Mouse (Mus musculus) liver, embryonic 13.5 days (tissue): ENCODE results near the gene Smarca2. TPM values are rescaled to one million over a fixed set of nuclear protein-coding genes. Genes with fewer than 3 reads are reported as not detected.

Experiments
- ATAC-seq: fragments of 200-750 bp; cut with Nextera tagmentation; 2 replicates; pipeline ENCODE4 v1.8.0; 2017; ENCODE audit warnings: low read depth, mild to moderate bottlenecking, moderate number of reproducible peaks, moderate library complexity
- DNase-seq: peaks from one replicate; pipeline ENCODE4 v3.0.0; 2022
- H3K27ac ChIP-seq: fragments of 300-500 bp; sonication (generic); 2 replicates; pipeline ENCODE4 v1.5.1; 2015; ENCODE audit warnings: moderate library complexity, mild to moderate bottlenecking, inconsistent platforms
- H3K27me3 ChIP-seq: fragments of 300-500 bp; sonication (generic); 2 replicates; pipeline ENCODE4 v1.6.1; 2015; ENCODE audit warnings: mild to moderate bottlenecking, inconsistent platforms
- H3K36me3 ChIP-seq: fragments of 300-500 bp; sonication (generic); 2 replicates; pipeline ENCODE4 v1.6.1; 2015; ENCODE audit warnings: mild to moderate bottlenecking, inconsistent platforms
- H3K4me1 ChIP-seq: fragments of 300-500 bp; sonication (generic); replicated peaks from 2 replicates; pipeline ENCODE4 v1.6.1; 2015; ENCODE audit warnings: inconsistent platforms
- H3K4me2 ChIP-seq: fragments of 300-500 bp; sonication (generic); 2 replicates; pipeline ENCODE4 v1.6.1; 2015; ENCODE audit warnings: inconsistent platforms, mild to moderate bottlenecking, moderate library complexity
- H3K4me3 ChIP-seq: fragments of 300-500 bp; sonication (generic); replicated peaks from 2 replicates; pipeline ENCODE4 v1.5.1; 2015; ENCODE audit warnings: mild to moderate bottlenecking, inconsistent platforms
- H3K9ac ChIP-seq: fragments of 300-500 bp; sonication (generic); 2 replicates; pipeline ENCODE4 v1.6.1; 2015; ENCODE audit warnings: mild to moderate bottlenecking, inconsistent platforms
- H3K9me3 ChIP-seq: fragments of 300-500 bp; sonication (generic); replicated peaks from 2 replicates; pipeline ENCODE4 v1.6.1; 2016; ENCODE audit warnings: inconsistent platforms
- WGBS: fragments of 180-500 bp; shearing (Covaris S2); methylation state at CpG from one replicate; pipeline ENCODE4 v1.1.7; 2015; ENCODE audit not compliant: insufficient replicate concordance; 5-methylcytosine and 5-hydroxymethylcytosine counted together
- polyA plus RNA-seq: library from polyadenylated mRNA; unstranded; fragments of >200 nt; fragmentation: Nextera tagmentation; extraction: Ambion mirVana; gene quantifications from 2 replicates; pipeline ENCODE4 v1.2.1, GENCODE M21; 2015

The Smarca2 gene
- polyA plus RNA-seq, 1 experiment from 2014 or later = 4.8 TPM

GRCm38 (mm10) chr19:26617287-26617686 lies 12.4 kb downstream of the Smarca2 start:
- WGBS = 71% methylated on average over 5 of the region's 5 CpGs
- no peak overlapping the region for H3K4me3 ChIP-seq
- DNase-seq (no peak), ATAC-seq (no peak)
- no peaks in the 10 kb centered on the region for H3K36me3 ChIP-seq
- H3K27ac ChIP-seq = no peak overlapping the region
- no peak overlapping the region for H3K9ac ChIP-seq
- H3K27me3 ChIP-seq = no peaks in the 10 kb centered on the region
- H3K4me2 ChIP-seq = no peak overlapping the region
- H3K4me1 ChIP-seq = peaks cover 26% of the 10 kb centered on the region
- H3K9me3 ChIP-seq = no peaks in the 10 kb centered on the region

GRCm38 (mm10) chr19:26630712-26631235 lies 25.9 kb downstream of the Smarca2 start:
- no peak overlapping the region for H3K4me2 ChIP-seq
- 74% methylated on average over 8 of the region's 8 CpGs for WGBS
- H3K27me3 ChIP-seq = no peaks in the 10 kb centered on the region
- H3K9me3 ChIP-seq = no peaks in the 10 kb centered on the region
- H3K4me1 ChIP-seq = no peaks in the 10 kb centered on the region
- no peak overlapping the region for H3K9ac ChIP-seq
- no peak overlapping the region for H3K27ac ChIP-seq
- H3K36me3 ChIP-seq = no peaks in the 10 kb centered on the region
- ATAC-seq (no peak), DNase-seq (no peak)
- no peak overlapping the region for H3K4me3 ChIP-seq

GRCm38 (mm10) chr19:26632228-26632627 lies 27.4 kb downstream of the Smarca2 start:
- no peaks in the 10 kb centered on the region for H3K36me3 ChIP-seq
- 60% methylated on average over 5 of the region's 5 CpGs for WGBS
- H3K27ac ChIP-seq = no peak overlapping the region
- no peaks in the 10 kb centered on the region for H3K4me1 ChIP-seq
- H3K9me3 ChIP-seq = no peaks in the 10 kb centered on the region
- H3K4me2 ChIP-seq = no peak overlapping the region
- no peaks in the 10 kb centered on the region for H3K27me3 ChIP-seq
- no peak overlapping the region for H3K9ac ChIP-seq
- no peak overlapping the region for H3K4me3 ChIP-seq
- ATAC-seq (no peak), DNase-seq (no peak)

GRCm38 (mm10) chr19:26640556-26640955 lies 35.7 kb downstream of the Smarca2 start:
- Histone ChIP-seq H3K36me3 (no peaks in the 10 kb centered on the region), H3K4me1 (peaks cover 13% of the 10 kb centered on the region), H3K4me2 (no peak overlapping the region), H3K9ac (no peak overlapping the region), H3K9me3 (no peaks in the 10 kb centered on the region), H3K4me3 (no peak overlapping the region), H3K27me3 (no peaks in the 10 kb centered on the region), H3K27ac (no peak overlapping the region)
- ATAC-seq = no peak
- DNase-seq = no peak
- 84% methylated on average over 13 of the region's 13 CpGs for WGBS

DNA sequence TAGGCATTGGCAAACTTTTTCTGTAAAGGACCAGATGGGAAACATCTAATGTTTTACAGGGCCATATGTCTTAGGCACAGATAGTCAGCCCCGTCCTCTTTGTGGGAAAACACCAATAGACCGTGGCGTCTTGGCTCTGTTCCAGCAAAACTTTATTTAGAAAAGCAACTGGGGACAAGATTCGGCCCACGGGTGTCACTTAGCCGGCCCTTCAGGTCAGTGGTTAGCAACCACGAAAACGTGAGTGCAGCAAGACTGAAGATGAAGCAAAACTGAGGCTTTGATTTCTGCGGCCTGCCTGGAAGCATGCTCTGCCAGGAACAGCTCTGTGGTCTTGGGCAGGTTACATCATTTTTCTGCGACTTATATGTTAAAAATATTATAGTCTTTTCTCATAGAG lies 36.4 kb downstream of the Smarca2 start:
- WGBS = 73% methylated on average over 10 of the region's 10 CpGs
- Histone ChIP-seq H3K4me2 (no peak overlapping the region), H3K9me3 (no peaks in the 10 kb centered on the region), H3K27ac (no peak overlapping the region), H3K4me3 (no peak overlapping the region), H3K4me1 (peaks cover 13% of the 10 kb centered on the region), H3K9ac (no peak overlapping the region), H3K36me3 (no peaks in the 10 kb centered on the region), H3K27me3 (no peaks in the 10 kb centered on the region)
- ATAC-seq (no peak), DNase-seq (no peak)

GRCm38 (mm10) chr19:26643011-26643410 lies 38.2 kb downstream of the Smarca2 start:
- no peaks in the 10 kb centered on the region for H3K36me3 ChIP-seq
- 37% methylated on average over 4 of the region's 4 CpGs for WGBS
- H3K9ac ChIP-seq = no peak overlapping the region
- no peak overlapping the region for H3K4me3 ChIP-seq
- H3K27me3 ChIP-seq = no peaks in the 10 kb centered on the region
- H3K9me3 ChIP-seq = no peaks in the 10 kb centered on the region
- peaks cover 13% of the 10 kb centered on the region for H3K4me1 ChIP-seq
- no peak for ATAC-seq
- H3K4me2 ChIP-seq = no peak overlapping the region
- no peak overlapping the region for H3K27ac ChIP-seq
- no peak for DNase-seq

DNA sequence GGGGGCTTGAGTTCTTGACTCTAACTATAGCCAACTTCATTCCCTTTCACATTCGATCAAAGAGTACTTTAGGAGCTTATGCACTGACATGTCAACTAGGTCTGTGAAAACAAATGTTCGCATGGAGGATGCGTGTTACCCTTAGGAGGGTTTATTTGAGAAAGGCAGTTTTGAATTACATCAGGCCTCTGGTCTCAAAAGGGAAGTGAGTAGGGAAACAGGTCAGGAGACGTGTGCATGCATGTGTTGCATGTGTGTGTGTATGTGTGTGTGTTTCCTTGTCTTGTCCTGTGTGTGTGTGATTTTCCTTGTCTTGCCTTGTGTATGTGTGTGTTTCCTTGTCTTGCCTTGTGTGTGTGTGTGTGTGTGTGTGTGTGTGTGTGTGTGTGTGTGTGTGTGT lies 39.1 kb downstream of the Smarca2 start:
- H3K9me3 ChIP-seq = no peaks in the 10 kb centered on the region
- H3K27me3 ChIP-seq = no peaks in the 10 kb centered on the region
- no peaks in the 10 kb centered on the region for H3K36me3 ChIP-seq
- no peak overlapping the region for H3K4me3 ChIP-seq
- DNase-seq = no peak
- 68% methylated on average over 4 of the region's 4 CpGs for WGBS
- no peak for ATAC-seq
- H3K27ac ChIP-seq = no peak overlapping the region
- H3K4me2 ChIP-seq = no peak overlapping the region
- H3K9ac ChIP-seq = no peak overlapping the region
- H3K4me1 ChIP-seq = peaks cover 13% of the 10 kb centered on the region

- DNase-seq (no peak), ATAC-seq (no peak)
- Histone ChIP-seq H3K36me3 (no peaks in the 10 kb centered on the region), H3K4me1 (peaks cover 9% of the 10 kb centered on the region), H3K27ac (no peak overlapping the region), H3K4me2 (no peak overlapping the region), H3K27me3 (no peaks in the 10 kb centered on the region), H3K9me3 (no peaks in the 10 kb centered on the region), H3K9ac (no peak overlapping the region), H3K4me3 (no peak overlapping the region)
- 76% methylated on average over 3 of the region's 3 CpGs for WGBS
Measured at GRCm38 (mm10) chr19:26645016-26645415, 40.2 kb downstream of the Smarca2 start.

DNA sequence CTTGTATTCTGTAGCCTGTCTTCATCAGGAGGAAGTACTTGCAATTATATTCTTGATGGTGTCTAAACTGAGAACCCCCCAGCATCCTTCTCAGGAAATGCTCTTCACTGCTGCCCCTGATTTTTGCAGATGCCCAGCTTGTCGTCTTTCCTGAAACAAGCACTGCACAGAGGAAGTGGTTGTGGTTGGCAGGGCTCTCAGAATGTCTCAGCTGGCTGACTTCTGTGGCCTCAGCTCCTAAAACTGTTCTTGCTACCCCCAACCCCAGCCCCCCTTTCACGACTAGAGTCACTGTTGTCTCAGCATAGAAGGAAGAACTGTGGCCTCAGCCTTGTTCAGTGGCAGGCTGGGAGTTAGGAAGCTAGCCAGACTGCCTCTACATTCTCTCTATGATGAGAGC lies 41.3 kb downstream of the Smarca2 start:
- Histone ChIP-seq H3K9ac (no peak overlapping the region), H3K4me3 (no peak overlapping the region), H3K36me3 (no peaks in the 10 kb centered on the region), H3K27me3 (no peaks in the 10 kb centered on the region), H3K27ac (no peak overlapping the region), H3K4me2 (no peak overlapping the region), H3K4me1 (peaks cover 7% of the 10 kb centered on the region), H3K9me3 (no peaks in the 10 kb centered on the region)
- DNase-seq = no peak
- WGBS = 8% methylated on average over 2 of the region's 2 CpGs
- no peak for ATAC-seq

DNA sequence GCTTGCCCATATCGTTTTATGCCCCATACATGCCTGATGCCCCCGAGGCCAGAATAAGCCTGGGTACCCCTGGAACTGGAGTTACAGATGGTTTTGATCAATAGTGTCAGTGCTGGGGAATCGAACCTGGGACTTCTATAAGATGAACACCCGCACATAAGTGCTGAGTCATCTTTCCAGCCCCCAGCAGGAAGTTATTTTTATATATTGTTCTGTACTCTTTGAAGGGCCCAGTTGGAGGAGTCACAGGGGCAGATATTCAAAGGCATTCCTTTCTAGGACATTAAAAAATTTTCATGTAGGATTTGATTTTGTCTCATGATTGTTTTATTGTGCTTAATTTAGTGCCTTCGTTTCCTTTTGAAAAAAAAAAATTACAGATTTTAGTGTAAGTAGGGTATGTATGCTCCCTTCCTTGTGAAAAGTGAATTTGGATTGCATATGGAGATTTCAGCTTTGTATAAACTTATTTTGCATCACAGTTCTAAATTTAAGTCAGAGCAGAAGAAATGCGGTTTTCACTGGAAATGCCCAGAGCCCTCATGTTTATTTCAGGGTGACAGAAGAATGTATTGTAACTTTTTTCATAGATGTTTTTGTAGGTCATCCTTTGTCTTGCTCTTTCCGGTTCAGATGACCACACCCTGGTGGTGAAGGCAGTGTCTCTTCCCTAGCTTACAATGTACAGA lies 45.9 kb downstream of the Smarca2 start:
- H3K9ac ChIP-seq = no peak overlapping the region
- no peak overlapping the region for H3K27ac ChIP-seq
- H3K4me1 ChIP-seq = no peaks in the 10 kb centered on the region
- 65% methylated on average over 7 of the region's 7 CpGs for WGBS
- H3K4me3 ChIP-seq = no peak overlapping the region
- no peaks in the 10 kb centered on the region for H3K27me3 ChIP-seq
- DNase-seq = no peak
- no peak for ATAC-seq
- no peak overlapping the region for H3K4me2 ChIP-seq
- H3K9me3 ChIP-seq = no peaks in the 10 kb centered on the region
- no peaks in the 10 kb centered on the region for H3K36me3 ChIP-seq

DNA sequence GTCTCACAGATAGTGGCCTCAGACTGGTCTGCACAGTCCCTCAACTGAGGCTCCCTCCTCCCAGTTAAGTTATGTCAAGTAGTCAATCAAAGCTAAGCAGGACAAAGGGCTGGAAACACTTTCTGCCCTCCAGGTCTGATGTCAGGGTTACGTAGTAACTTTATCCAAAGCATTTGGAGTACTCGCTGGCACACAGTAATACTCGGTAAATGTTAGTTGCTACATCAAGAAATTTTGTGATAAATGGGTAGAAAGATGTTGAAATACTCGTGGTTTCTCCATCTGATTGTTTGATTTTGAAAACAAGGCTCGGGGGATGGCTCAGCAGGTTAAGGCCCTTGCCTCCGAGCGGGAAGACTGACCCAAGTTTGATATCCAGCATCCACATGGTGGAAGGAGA lies 53.5 kb downstream of the Smarca2 start:
- Histone ChIP-seq H3K9me3 (no peaks in the 10 kb centered on the region), H3K4me2 (no peak overlapping the region), H3K27ac (no peak overlapping the region), H3K4me1 (no peaks in the 10 kb centered on the region), H3K4me3 (no peak overlapping the region), H3K36me3 (no peaks in the 10 kb centered on the region), H3K27me3 (no peaks in the 10 kb centered on the region), H3K9ac (no peak overlapping the region)
- ATAC-seq = no peak
- no peak for DNase-seq
- 68% methylated on average over 7 of the region's 7 CpGs for WGBS

- Histone ChIP-seq H3K4me1 (no peaks in the 10 kb centered on the region), H3K9me3 (no peaks in the 10 kb centered on the region), H3K4me3 (no peak overlapping the region), H3K27ac (no peak overlapping the region), H3K36me3 (no peaks in the 10 kb centered on the region), H3K4me2 (no peak overlapping the region), H3K27me3 (no peaks in the 10 kb centered on the region), H3K9ac (no peak overlapping the region)
- no peak for DNase-seq
- ATAC-seq = no peak
- WGBS = 81% methylated on average over 5 of the region's 5 CpGs
Measured at GRCm38 (mm10) chr19:26659976-26660375, 55.1 kb downstream of the Smarca2 start.
